Mouse (Mus musculus) C2C12 (cell line): ENCODE measurements around the gene Bbs4.

Experiments
- CTCF ChIP-seq: IDR thresholded peaks from one replicate; pipeline ENCODE4 v1.5.1; 2011; ENCODE audit not compliant: control insufficient read depth, insufficient read depth, insufficient read length
- MAX ChIP-seq: IDR thresholded peaks from one replicate; pipeline ENCODE4 v1.6.1; 2011; ENCODE audit warnings: mild to moderate bottlenecking, control low read depth
- USF1 ChIP-seq: IDR thresholded peaks from one replicate; pipeline ENCODE4 v1.6.1; 2011; ENCODE audit warnings: low read depth, mild to moderate bottlenecking, control low read depth, moderate library complexity

- TF ChIP-seq CTCF: no peak
- no peak for TF ChIP-seq USF1
- no peak for TF ChIP-seq MAX
Observed at GRCm38 (mm10) chr9:59292493-59292875, 60.8 kb downstream of the Bbs4 start.
